8 mouse cellular contexts compared by ENCODE assay signal in the genomic region with DNA sequence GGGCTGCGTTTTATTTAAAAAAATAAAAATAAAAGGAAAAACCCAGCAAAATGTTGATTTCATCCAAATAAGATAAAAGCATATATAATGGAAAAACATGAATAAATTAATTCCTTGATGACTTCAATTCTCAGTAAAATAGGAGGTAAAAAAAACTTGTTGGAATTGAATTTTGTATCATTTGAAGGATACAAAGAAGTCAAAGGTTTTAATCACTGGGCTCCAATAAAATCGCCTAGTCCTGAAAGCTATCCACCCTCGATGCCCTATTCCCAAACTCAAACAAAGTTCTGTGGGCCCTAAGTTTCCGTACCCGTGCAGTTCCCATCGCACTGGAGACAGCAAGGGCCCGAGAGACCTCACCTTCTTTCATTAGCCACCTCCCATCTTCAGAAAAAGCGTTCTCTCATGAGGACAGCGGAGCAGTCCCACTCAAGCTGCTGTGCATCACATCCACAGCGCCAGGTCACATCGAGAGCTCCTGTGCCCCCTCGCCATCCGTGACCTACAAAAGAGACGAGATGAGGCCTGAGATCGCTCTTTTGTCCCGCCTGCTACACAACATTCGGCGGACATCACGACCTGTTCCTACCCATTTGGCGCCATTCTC. TPM values are rescaled to one million over a fixed set of nuclear protein-coding genes. Genes with fewer than 3 reads are reported as not detected.
DNase-seq lines count a peak whose midpoint lies in the region; ATAC-seq and TF ChIP-seq lines count a peak whose summit lies in the region.

No protein-coding gene starts in this region.

- no peak; the same call in 1 of the 2 replicates for ATAC-seq in hindbrain, embryonic 15.5 days (ENCODE audit: low FRiP score, low read depth)
- ATAC-seq in midbrain, embryonic 15.5 days (replicated peaks), result peak; percentile 64

- H3K27me3 ChIP-seq in hindbrain, embryonic 15.5 days, result no peaks in the 10 kb centered on the region
- no peaks in the 10 kb centered on the region for H3K27me3 ChIP-seq in midbrain, embryonic 15.5 days (replicated peaks)

- peak overlapping the region; percentile 92 for H3K9ac ChIP-seq in hindbrain, embryonic 15.5 days
- peak overlapping the region; percentile 92 for H3K9ac ChIP-seq in midbrain, embryonic 15.5 days

- H3K4me3 ChIP-seq in left cerebral cortex, adult 2 months, result peak overlapping the region; percentile 55
- peak overlapping the region; percentile 72 for H3K4me3 ChIP-seq in brown adipose tissue, adult 24 weeks (ENCODE audit: insufficient read depth, low read depth, low read length)
- peak overlapping the region; percentile 82 for H3K4me3 ChIP-seq in hindbrain, embryonic 15.5 days
- H3K4me3 ChIP-seq in midbrain, embryonic 15.5 days, result peak overlapping the region; percentile 68

- H3K4me2 ChIP-seq in hindbrain, embryonic 15.5 days, result peak overlapping the region; percentile 72
- H3K4me2 ChIP-seq in midbrain, embryonic 15.5 days, result peak overlapping the region; percentile 76

- peak overlapping the region; percentile 69 for H3K27ac ChIP-seq in left cerebral cortex, adult 2 months
- peak overlapping the region; percentile 4; the same call in 1 of the 2 replicates for H3K27ac ChIP-seq in brown adipose tissue, adult 24 weeks (replicated peaks; ENCODE audit: low read depth, low read length)
- H3K27ac ChIP-seq in hindbrain, embryonic 15.5 days (replicated peaks), result peak overlapping the region; percentile 94
- peak overlapping the region; percentile 95 for H3K27ac ChIP-seq in midbrain, embryonic 15.5 days

- H3K36me3 ChIP-seq in hindbrain, embryonic 15.5 days, result peaks cover 36% of the 10 kb centered on the region
- peaks cover 5% of the 10 kb centered on the region; the same call in 1 of the 2 replicates for H3K36me3 ChIP-seq in midbrain, embryonic 15.5 days (replicated peaks)

- no peaks in the 10 kb centered on the region for H3K9me3 ChIP-seq in hindbrain, embryonic 15.5 days
- no peaks in the 10 kb centered on the region for H3K9me3 ChIP-seq in midbrain, embryonic 15.5 days

- intact Hi-C loops in left cerebral cortex, adult 2 months (cut with DNase I), result loop anchor here (1.0 to 5.0 kb wide), 4 partner anchors 13 to 108 kb away; partner anchors contain the start of genes Cops4, Lin54 and Sec31a
- intact Hi-C loops in left cerebral cortex, postnatal 25 days (cut with DNase I), result loop anchor here (1.0 to 2.0 kb wide), 2 partner anchors 13 to 72 kb away; partner anchors contain the start of genes Lin54 and Sec31a

- no peak for TF ChIP-seq CTCF in left cerebral cortex, adult 2 months (IDR thresholded peaks at IDR 0.05)

- DNase-seq in left cerebral cortex, adult 2 months (ENCODE audit: extremely low spot score in 1 of 2, low spot score in 2 of 2), result no peak
- no peak for DNase-seq in left cerebral cortex, postnatal 25 days (ENCODE audit: low spot score in 2 of 2)
- no peak for DNase-seq in right cerebral cortex, postnatal 4 days
- no peak for DNase-seq in kidney, adult 11 months
- no peak for DNase-seq in lung, postnatal 10 days

- 0 out of 2 replicates have a peak, but pooled peaks cover 5% of the 10 kb centered on the region for H3K4me1 ChIP-seq in brown adipose tissue, adult 24 weeks (ENCODE audit: control insufficient read depth, insufficient read depth, insufficient read length, low read length)
- H3K4me1 ChIP-seq in hindbrain, embryonic 15.5 days (replicated peaks), result peaks cover 52% of the 10 kb centered on the region
- peaks cover 50% of the 10 kb centered on the region for H3K4me1 ChIP-seq in midbrain, embryonic 15.5 days

- WGBS in hindbrain, embryonic 15.5 days, result 0% methylated on average over 20 of the region's 20 CpGs
- WGBS in midbrain, embryonic 15.5 days, result under 1% methylated on average over 20 of the region's 20 CpGs

RNA-seq across cellular contexts. Expression of gene Sec31a, which starts 12.8 kb away (rescaled TPM):
- 100 to 1,000 TPM; 118 to 122 TPM for total RNA-seq in left cerebral cortex, adult 2 months (2021)
- total RNA-seq in left cerebral cortex, postnatal 25 days (2021), result 100 to 1,000 TPM; 108 to 112 TPM
- polyA plus RNA-seq in brown adipose tissue, adult 24 weeks (2012; ENCODE audit: insufficient read depth, insufficient read length, missing spikeins), result 85.1 and 89.8 TPM in 2 replicates
- polyA plus RNA-seq in hindbrain, embryonic 15.5 days (2015; fragmentation: Nextera tagmentation; extraction: Ambion mirVana), result 86.4 and 95.4 TPM in 2 replicates
- polyA plus RNA-seq in midbrain, embryonic 15.5 days (2015; fragmentation: Nextera tagmentation; extraction: Ambion mirVana), result 101 and 102 TPM in 2 replicates

Comparison
In these comparisons a context has a peak if more than half of its experiments do, and no peak if none do; other contexts are left out.
1. H3K27ac ChIP-seq: peak in every context shown above with its lines; median percentile 95 in midbrain, embryonic 15.5 days; 94 in hindbrain, embryonic 15.5 days; 69 in left cerebral cortex, adult 2 months; 4 in brown adipose tissue, adult 24 weeks.